Mouse (Mus musculus) liver, embryonic 18 days (tissue): ENCODE results near the gene Il10rb. TPM values are rescaled to one million over a fixed set of nuclear protein-coding genes. Genes with fewer than 3 reads are reported as not detected.

Experiments used
- polyA plus RNA-seq: library from polyadenylated mRNA; depleted of rRNA; stranded (reverse); fragments of >200 nt; gene quantifications from 2 replicates; pipeline ENCODE4 v1.2.3, GENCODE M21; 2012; rRNA removed

Il10rb gene
- 20.7 and 23.1 TPM in 2 replicates for polyA plus RNA-seq

GRCm38 (mm10) chr16:91405640-91406584, at the start of gene Il10rb:
Gene Il10rb (plus strand): TSS chr16:91406164.

GRCm38 (mm10) chr16:91372577-91373472, 33.1 kb upstream of the Il10rb start, which contains the start of gene Ifnar2:
Gene Ifnar2 (plus strand): TSS chr16:91372783.

GRCm38 (mm10) chr16:91391421-91391820, 14.5 kb upstream of the Il10rb start, which contains the start of gene Gm21970:
Gene Gm21970 (plus strand): TSS chr16:91391721.

Other genes with a start within 250 kb of the Il10rb start
- not detected in 2 replicates for gene Olig2, start 180.7 kb upstream of the Il10rb start, polyA plus RNA-seq
- 0.03 and 0.05 TPM in 2 replicates for gene Olig1, start 136.4 kb upstream of the Il10rb start, polyA plus RNA-seq
- gene Ifnar2, start 33.4 kb upstream of the Il10rb start, polyA plus RNA-seq, result 48.1 and 50.4 TPM in 2 replicates
- gene Gm21970, start 14.4 kb upstream of the Il10rb start, polyA plus RNA-seq, result not detected in 2 replicates
- gene Ifnar1, start 79.1 kb downstream of the Il10rb start, polyA plus RNA-seq, result 15.0 and 16.6 TPM in 2 replicates
- gene Ifngr2, start 140.9 kb downstream of the Il10rb start, polyA plus RNA-seq, result 9.1 and 9.5 TPM in 2 replicates
- gene Tmem50b, start 191.6 kb downstream of the Il10rb start, polyA plus RNA-seq, result 6.6 and 6.9 TPM in 2 replicates
- 1.6 and 1.8 TPM in 2 replicates for gene Dnajc28, start 212.9 kb downstream of the Il10rb start, polyA plus RNA-seq
- gene Gart, start 240.8 kb downstream of the Il10rb start, polyA plus RNA-seq, result 22.9 and 25.3 TPM in 2 replicates
- 65.4 and 77.5 TPM in 2 replicates for gene Son, start 241.3 kb downstream of the Il10rb start, polyA plus RNA-seq